Comparison of ENCODE assay signal across 19 mouse cellular contexts in the genomic region with DNA sequence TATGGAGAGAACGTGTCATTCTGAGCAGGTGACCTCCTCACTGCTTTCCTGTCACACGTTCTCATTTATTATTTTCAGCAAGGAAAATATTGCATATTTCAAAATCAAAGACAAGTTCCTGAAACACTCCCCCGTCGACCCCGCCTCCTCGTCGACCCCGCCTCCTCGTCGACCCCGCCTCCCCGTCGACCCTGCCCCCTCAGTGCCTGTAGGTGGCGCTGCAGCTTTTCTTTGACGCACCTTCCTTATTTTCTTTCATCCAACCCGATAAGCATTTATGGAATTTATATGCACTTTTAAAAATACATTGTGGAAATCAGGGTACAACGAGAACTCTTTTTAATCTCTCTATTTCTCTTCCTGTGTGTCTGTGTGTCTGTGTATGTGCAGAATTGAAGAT.
A peak's percentile ranks its signal among the peaks of the same experiment; 100 is the strongest.
DNase-seq lines count a peak whose midpoint lies in the region; ATAC-seq and TF ChIP-seq lines count a peak whose summit lies in the region.
"Had no signal": no experiment of that assay in that cellular context is flagged by ENCODE, and none has a peak within 500 bp of the region (broad histone marks: within the 10 kb centered on the region; RNA-seq: fewer than 3 reads in every experiment).

No protein-coding gene starts in this region.

- TF ChIP-seq CTCF in kidney, postnatal 0 days (IDR thresholded peaks at IDR 0.05; ENCODE audit: low read depth) = peak; percentile 26; the same call in 1 of the 2 replicates
- peak in 2 of 3 experiments; percentile 73 to 76; a peak in 5 of 6 replicates for TF ChIP-seq CTCF in MEL (IDR thresholded peaks at IDR 0.05 in 2 of 3, conservative IDR thresholded peaks at IDR 0.05 in 1 of 3; ENCODE audit: control insufficient read depth in 1 of 3, insufficient read depth in 1 of 3, low read depth in 2 of 3, low read length in 3 of 3, poor library complexity in 1 of 3, severe bottlenecking in 1 of 3)
- 0 out of 2 replicates have a peak, but pooled peaks have one; percentile 23 for TF ChIP-seq CTCF in liver, postnatal 0 days (IDR thresholded peaks at IDR 0.05; ENCODE audit: low read depth)

- no peak for DNase-seq in kidney, postnatal 0 days (ENCODE audit: low spot score)
- DNase-seq in kidney, postnatal 36 days = no peak
- DNase-seq in 416B (ENCODE audit: low read depth) (peak; percentile 69), MEL (ENCODE audit: low read depth, low spot score) (peak; percentile 63)
- DNase-seq in liver, postnatal 0 days = peak; percentile 40
- no peak for DNase-seq in spleen, postnatal 36 days (ENCODE audit: low spot score in 2 of 2)
- DNase-seq in spleen, postnatal 14 days (ENCODE audit: low spot score in 2 of 2) = no peak
- no peak for DNase-seq in embryo, embryonic 10 days (ENCODE audit: low spot score)
- DNase-seq: cerebellum, adult 11 months; gastrocnemius, postnatal 14 days; heart, postnatal 36 days; kidney, postnatal 25 days; lung, postnatal 10 days; right cerebral cortex, postnatal 25 days had no signal

- H3K9me3 ChIP-seq in kidney, postnatal 0 days (replicated peaks; ENCODE audit: low read length) = no peaks in the 10 kb centered on the region
- H3K9me3 ChIP-seq in MEL (replicated peaks; ENCODE audit: insufficient read depth, low read length) = no peaks in the 10 kb centered on the region
- H3K9me3 ChIP-seq in liver, postnatal 0 days (ENCODE audit: low read length) = no peaks in the 10 kb centered on the region
- H3K9me3 ChIP-seq: forebrain, embryonic 15.5 days; midbrain, embryonic 10.5 days had no signal

- no peak for TF ChIP-seq POLR2A in MEL (IDR thresholded peaks at IDR 0.05; ENCODE audit: control insufficient read depth in 1 of 2, insufficient read depth in 1 of 2, low read depth in 1 of 2, low read length in 2 of 2, poor library complexity in 1 of 2)

- no peak for TF ChIP-seq EP300 in MEL (IDR thresholded peaks at IDR 0.05; ENCODE audit: low read depth in 1 of 2, low read length in 2 of 2)
- no peak for TF ChIP-seq EP300 in liver, postnatal 0 days (IDR thresholded peaks at IDR 0.05; ENCODE audit: low read depth)

- H3K36me3 ChIP-seq in kidney, postnatal 0 days (ENCODE audit: insufficient read depth, low read length) = no peaks in the 10 kb centered on the region
- H3K36me3 ChIP-seq in MEL (ENCODE audit: control insufficient read depth in 1 of 2, insufficient read depth in 2 of 2, low read length in 2 of 2) = peaks cover 0 to 8% of the 10 kb centered on the region in 2 experiments; a peak in 2 of 4 replicates
- H3K36me3 ChIP-seq in liver, postnatal 0 days (replicated peaks; ENCODE audit: insufficient read depth, low read length) = no peaks in the 10 kb centered on the region
- H3K36me3 ChIP-seq: forebrain, embryonic 15.5 days; midbrain, embryonic 10.5 days had no signal

- H3K27me3 ChIP-seq in kidney, postnatal 0 days (ENCODE audit: insufficient read depth, low read length) = no peaks in the 10 kb centered on the region
- no peaks in the 10 kb centered on the region; a peak in 1 of 4 replicates for H3K27me3 ChIP-seq in MEL (ENCODE audit: control insufficient read depth in 1 of 2, insufficient read depth in 2 of 2, low read length in 2 of 2)
- no peaks in the 10 kb centered on the region for H3K27me3 ChIP-seq in liver, postnatal 0 days (ENCODE audit: insufficient read depth, low read length)
- H3K27me3 ChIP-seq: forebrain, embryonic 15.5 days had no signal

- WGBS in kidney, postnatal 0 days = 68% methylated on average over 17 of the region's 17 CpGs
- 47% methylated on average over 17 of the region's 17 CpGs for WGBS in liver, postnatal 0 days (ENCODE audit: insufficient replicate concordance)

- H3K9ac ChIP-seq in kidney, postnatal 0 days (ENCODE audit: low read depth, low read length) = no peak overlapping the region
- H3K9ac ChIP-seq in MEL (ENCODE audit: control insufficient read depth, low read depth, low read length, poor library complexity, severe bottlenecking) = no peak overlapping the region
- no peak overlapping the region for H3K9ac ChIP-seq in liver, postnatal 0 days (replicated peaks)
- H3K9ac ChIP-seq: forebrain, embryonic 15.5 days had no signal

- no peak for ATAC-seq in kidney, postnatal 0 days (replicated peaks; ENCODE audit: low FRiP score, low read depth)
- ATAC-seq in liver, postnatal 0 days = no peak
- ATAC-seq: CD4-positive, CD25-positive, alpha-beta regulatory T cell, adult 4 months; forebrain, embryonic 15.5 days had no signal

- H3K27ac ChIP-seq in kidney, postnatal 0 days = no peak overlapping the region
- H3K27ac ChIP-seq in MEL (ENCODE audit: control insufficient read depth, low read depth, low read length) = no peak overlapping the region
- H3K27ac ChIP-seq in liver, postnatal 0 days (ENCODE audit: low read depth) = no peak overlapping the region
- H3K27ac ChIP-seq: forebrain, embryonic 15.5 days; left cerebral cortex, adult 2 months; midbrain, embryonic 10.5 days had no signal

- no peak overlapping the region for H3K4me3 ChIP-seq in kidney, postnatal 0 days (replicated peaks; ENCODE audit: low read depth, low read length)
- H3K4me3 ChIP-seq in MEL (ENCODE audit: control insufficient read depth in 1 of 2, insufficient read depth in 1 of 2, low read depth in 2 of 2, low read length in 2 of 2) = no peak overlapping the region
- no peak overlapping the region for H3K4me3 ChIP-seq in liver, postnatal 0 days (ENCODE audit: low read depth, low read length)
- H3K4me3 ChIP-seq: forebrain, embryonic 15.5 days; left cerebral cortex, adult 2 months; midbrain, embryonic 10.5 days had no signal

- H3K4me2 ChIP-seq in kidney, postnatal 0 days (ENCODE audit: low read length) = no peak overlapping the region
- no peak overlapping the region for H3K4me2 ChIP-seq in liver, postnatal 0 days (ENCODE audit: low read depth, low read length)
- H3K4me2 ChIP-seq: forebrain, embryonic 15.5 days; heart, embryonic 11.5 days had no signal

- peak; percentile 53 for TF ChIP-seq RAD21 in MEL (IDR thresholded peaks at IDR 0.05; ENCODE audit: low read depth, low read length)

- no peaks in the 10 kb centered on the region for H3K79me2 ChIP-seq in MEL (ENCODE audit: control insufficient read depth, insufficient read depth, low read length, poor library complexity)

- H3K4me1 ChIP-seq in kidney, postnatal 0 days (replicated peaks; ENCODE audit: insufficient read depth, low read length) = no peaks in the 10 kb centered on the region
- H3K4me1 ChIP-seq in MEL (ENCODE audit: control insufficient read depth in 1 of 2, insufficient read depth in 2 of 2, low read length in 2 of 2) = peaks cover 0 to 7% of the 10 kb centered on the region in 2 experiments
- H3K4me1 ChIP-seq in liver, postnatal 0 days (ENCODE audit: insufficient read depth) = no peaks in the 10 kb centered on the region
- H3K4me1 ChIP-seq: forebrain, embryonic 15.5 days; midbrain, embryonic 10.5 days had no signal

TF ChIP-seq in MEL, 35 proteins besides CTCF, POLR2A, EP300 and RAD21:
- TF ChIP-seq SMC3 (IDR thresholded peaks at IDR 0.05; ENCODE audit: low read depth, low read length) (peak; percentile 41), GABPA (IDR thresholded peaks at IDR 0.05; ENCODE audit: low read depth, low read length) (no peak)

Comparison
In these comparisons a context has a peak if more than half of its experiments do, and no peak if none do; other contexts are left out.
1. DNase-seq: peak in 416B (single experiment), MEL (single experiment) and liver, postnatal 0 days (single experiment); none in kidney, postnatal 0 days (single experiment), kidney, postnatal 36 days (0 of 2), spleen, postnatal 36 days (0 of 2), spleen, postnatal 14 days (0 of 2) and embryo, embryonic 10 days (single experiment).
2. CTCF ChIP-seq: peak in every context shown above with its lines; median percentile 74 in MEL; 26 in kidney, postnatal 0 days; 23 in liver, postnatal 0 days.